8 mouse cellular contexts compared by ENCODE assay signal in the genomic region with DNA sequence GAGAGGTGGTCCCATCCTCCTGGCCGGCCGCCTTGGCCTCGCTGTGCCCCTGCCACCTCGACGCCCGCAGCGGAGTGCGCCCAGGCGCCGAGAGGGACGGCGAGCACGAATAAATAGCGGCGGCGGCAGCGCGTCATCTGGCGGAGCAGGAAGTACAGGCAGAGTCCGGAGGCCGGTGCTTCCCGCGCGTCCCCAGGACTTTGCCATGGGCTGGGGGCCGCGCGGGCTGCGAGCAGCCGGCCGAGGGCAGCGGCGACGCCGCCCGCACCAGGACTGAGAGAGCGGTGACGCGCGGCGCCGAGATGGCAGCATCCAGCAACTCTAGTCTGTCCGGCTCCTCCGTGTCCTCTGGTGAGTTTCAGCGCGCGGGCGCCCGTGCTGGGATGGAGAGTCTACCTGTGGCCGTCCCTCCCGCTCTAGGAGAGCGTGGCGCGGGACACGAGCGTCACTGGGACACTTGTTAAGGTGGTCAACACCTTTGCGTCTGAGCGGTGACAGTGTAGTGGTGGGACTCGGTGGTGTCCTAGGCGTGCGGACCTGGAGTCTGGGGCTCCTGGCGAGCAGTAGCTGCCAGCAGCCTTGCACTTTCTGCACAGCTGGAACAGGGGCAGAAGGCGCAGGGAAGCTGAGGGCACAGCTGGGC. TPM values are rescaled to one million over a fixed set of nuclear protein-coding genes. Genes with fewer than 3 reads are reported as not detected.
A peak's percentile ranks its signal among the peaks of the same experiment; 100 is the strongest.
DNase-seq lines count a peak whose midpoint lies in the region; ATAC-seq lines count a peak whose summit lies in the region.

No protein-coding gene starts in this region.

- H3K4me1 ChIP-seq in forebrain, embryonic 13.5 days = peaks cover 45% of the 10 kb centered on the region
- H3K4me1 ChIP-seq in hindbrain, embryonic 12.5 days = peaks cover 18% of the 10 kb centered on the region

- ATAC-seq in cerebellum, adult (ENCODE audit: insufficient number of reproducible peaks, low FRiP score, low TSS enrichment) = peak; percentile 42; the same call in 1 of the 2 replicates
- peak; percentile 77 for ATAC-seq in forebrain, embryonic 13.5 days
- ATAC-seq in hindbrain, embryonic 12.5 days (ENCODE audit: low FRiP score) = peak; percentile 81

- peaks cover 3% of the 10 kb centered on the region; the same call in 1 of the 2 replicates for H3K27me3 ChIP-seq in forebrain, embryonic 13.5 days
- peaks cover 30% of the 10 kb centered on the region for H3K27me3 ChIP-seq in hindbrain, embryonic 12.5 days

- H3K4me2 ChIP-seq in forebrain, embryonic 13.5 days = peak overlapping the region; percentile 88
- peak overlapping the region; percentile 60 for H3K4me2 ChIP-seq in hindbrain, embryonic 12.5 days (replicated peaks)

- 2% methylated on average over 62 of the region's 62 CpGs for WGBS in forebrain, embryonic 13.5 days
- under 1% methylated on average over 62 of the region's 62 CpGs for WGBS in hindbrain, embryonic 12.5 days

- H3K27ac ChIP-seq in forebrain, embryonic 13.5 days = peak overlapping the region; percentile 99
- peak overlapping the region; percentile 97 for H3K27ac ChIP-seq in hindbrain, embryonic 12.5 days

- peak overlapping the region; percentile 96 for H3K9ac ChIP-seq in forebrain, embryonic 13.5 days
- H3K9ac ChIP-seq in hindbrain, embryonic 12.5 days = peak overlapping the region; percentile 88

- H3K36me3 ChIP-seq in forebrain, embryonic 13.5 days (ENCODE audit: poor library complexity, severe bottlenecking) = no peaks in the 10 kb centered on the region
- H3K36me3 ChIP-seq in hindbrain, embryonic 12.5 days = no peaks in the 10 kb centered on the region

- peak overlapping the region; percentile 75 for H3K4me3 ChIP-seq in forebrain, embryonic 13.5 days
- peak overlapping the region; percentile 63 for H3K4me3 ChIP-seq in hindbrain, embryonic 12.5 days

- peak; percentile 69 for DNase-seq in MN1 (ENCODE audit: low spot score)
- DNase-seq in layer of hippocampus, postnatal 36 days = peak; percentile 43 to 53
- peak; percentile 62 for DNase-seq in lung, postnatal 25 days (ENCODE audit: low spot score)
- peak; percentile 26 for DNase-seq in ovary, postnatal 14 days (ENCODE audit: low spot score)
- DNase-seq in urinary bladder, adult 2 months (ENCODE audit: low spot score) = peak; percentile 69

- no peaks in the 10 kb centered on the region for H3K9me3 ChIP-seq in forebrain, embryonic 13.5 days (replicated peaks)
- no peaks in the 10 kb centered on the region for H3K9me3 ChIP-seq in hindbrain, embryonic 12.5 days (replicated peaks)

RNA-seq across cellular contexts. Expression of a gene that starts 0.6 kb away (rescaled TPM):
- 31.9 and 35.2 TPM in 2 replicates for polyA plus RNA-seq in forebrain, embryonic 13.5 days (2015; fragmentation: Nextera tagmentation; extraction: Ambion mirVana)
- polyA plus RNA-seq in hindbrain, embryonic 12.5 days (2016; fragmentation: Nextera tagmentation; extraction: Ambion mirVana) = 20.3 and 24.0 TPM in 2 replicates
- total RNA-seq in layer of hippocampus, postnatal 36 days (2021) = 10 to 100 TPM; 20.1 to 23.1 TPM
- 17.2 and 22.0 TPM in 2 replicates for polyA plus RNA-seq in urinary bladder, adult 2 months (2012; rRNA removed)

Comparison
In these comparisons a context has a peak if more than half of its experiments do, and no peak if none do; other contexts are left out.
1. Peak in every context shown above with its lines: DNase-seq, ATAC-seq, H3K4me3 ChIP-seq and H3K27ac ChIP-seq.